Mouse (Mus musculus) adrenal gland, adult (tissue): ENCODE results near the gene Best1.
A peak's percentile ranks its signal among the peaks of the same experiment; 100 is the strongest.

ENCODE experiments used
- DNase-seq, 2 experiments: peaks; one replicate each; pipeline ENCODE4 v3.0.0; 2022 to 2023; ENCODE audit warnings: low spot score in 1 of 2; ENCODE audit not compliant: inconsistent age in 2 of 2

Best1 gene

DNA sequence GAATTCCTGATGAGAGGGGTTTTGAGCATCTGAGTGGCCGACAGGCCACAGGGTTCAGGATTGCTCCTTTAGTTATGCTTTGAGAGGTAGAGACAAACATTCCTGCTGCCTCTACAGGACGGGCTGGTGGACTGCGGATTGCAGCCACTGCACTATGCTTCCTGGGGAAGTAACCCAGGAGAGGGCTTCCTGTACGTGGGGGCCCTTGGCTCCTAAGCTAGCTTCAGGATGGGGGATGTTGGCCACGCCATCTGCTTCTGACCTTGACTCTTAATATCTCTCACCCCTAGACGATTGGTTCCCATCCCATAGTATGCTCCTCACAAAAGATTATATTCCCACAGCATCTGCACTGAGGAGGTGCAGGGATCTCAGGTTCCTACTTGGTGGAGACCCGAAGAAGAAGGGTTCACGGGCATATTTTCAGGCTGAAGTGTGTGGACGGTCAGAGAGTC, 21.9 kb upstream of the Best1 start:
- no peak for DNase-seq

DNA sequence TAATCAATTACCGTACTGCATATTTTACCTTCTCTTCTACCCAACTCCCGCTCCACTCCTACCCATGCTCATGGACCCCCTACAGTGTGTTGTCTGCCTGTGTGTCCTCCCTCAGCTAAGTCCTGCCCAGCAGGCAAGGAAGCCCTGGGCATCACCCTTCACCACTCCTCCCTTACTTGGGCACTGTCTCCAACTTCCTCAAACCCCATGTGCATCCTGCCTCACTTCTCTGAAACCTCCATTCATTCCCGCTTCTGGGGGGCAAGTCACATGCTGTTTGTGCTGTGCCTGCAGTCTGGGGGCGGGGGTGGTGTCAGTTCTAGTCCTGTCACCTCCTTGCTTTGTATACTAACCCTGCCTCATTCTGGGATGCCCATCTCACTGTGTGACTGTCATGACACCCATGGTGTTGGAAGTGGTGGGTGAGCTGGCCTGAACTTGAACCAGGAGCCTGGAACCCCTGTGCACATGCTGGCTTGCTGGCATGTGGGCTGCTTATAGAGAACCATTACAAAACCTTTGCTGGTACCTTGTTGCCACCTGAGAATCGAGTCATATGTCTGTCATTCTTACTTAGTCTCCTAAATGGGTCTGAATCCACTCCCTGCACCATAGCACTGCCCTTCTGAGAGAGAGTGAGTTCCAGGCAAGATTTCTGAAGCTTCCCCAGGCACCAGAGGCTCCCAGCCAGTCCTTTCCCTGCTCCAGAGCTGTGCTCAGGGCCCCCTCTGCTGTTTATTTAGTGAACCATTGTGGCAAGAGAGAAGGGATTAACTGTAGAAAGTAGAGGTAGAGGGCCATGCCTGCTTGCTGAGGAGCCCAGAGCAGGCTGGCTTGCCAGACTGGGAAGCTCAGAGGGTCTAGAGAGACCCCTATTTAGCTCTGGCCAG, 21.2 kb upstream of the Best1 start:
- DNase-seq = peak; percentile 15 to 77

- peak in 1 of 2 experiments; percentile 8 for DNase-seq
Measured at GRCm38 (mm10) chr19:10021981-10022380, 20.5 kb upstream of the Best1 start.

GRCm38 (mm10) chr19:10019214-10019760, 17.9 kb upstream of the Best1 start:
- no peak for DNase-seq

DNA sequence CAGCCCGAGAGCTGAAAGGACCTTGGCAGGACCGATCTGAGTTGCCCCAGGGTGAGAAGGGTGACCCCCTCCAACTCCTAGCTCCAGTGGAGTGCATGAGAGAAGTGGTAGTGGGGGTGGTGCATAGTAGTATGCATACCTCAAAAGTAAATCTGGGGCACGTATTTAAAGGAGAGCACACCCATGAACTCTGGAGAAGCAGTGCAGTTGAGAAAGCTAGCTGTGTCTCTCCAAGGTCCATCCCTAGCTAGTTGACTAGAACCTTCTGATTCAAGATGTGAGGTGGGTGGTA, 17.0 kb upstream of the Best1 start:
- no peak for DNase-seq

- peak; percentile 96 to 97 for DNase-seq
Measured at GRCm38 (mm10) chr19:10017637-10018526, 16.4 kb upstream of the Best1 start.

- DNase-seq = no peak
Measured at GRCm38 (mm10) chr19:10016151-10016550, 14.7 kb upstream of the Best1 start.

- DNase-seq = no peak
Measured at GRCm38 (mm10) chr19:10015442-10015841, 14.0 kb upstream of the Best1 start.

DNA sequence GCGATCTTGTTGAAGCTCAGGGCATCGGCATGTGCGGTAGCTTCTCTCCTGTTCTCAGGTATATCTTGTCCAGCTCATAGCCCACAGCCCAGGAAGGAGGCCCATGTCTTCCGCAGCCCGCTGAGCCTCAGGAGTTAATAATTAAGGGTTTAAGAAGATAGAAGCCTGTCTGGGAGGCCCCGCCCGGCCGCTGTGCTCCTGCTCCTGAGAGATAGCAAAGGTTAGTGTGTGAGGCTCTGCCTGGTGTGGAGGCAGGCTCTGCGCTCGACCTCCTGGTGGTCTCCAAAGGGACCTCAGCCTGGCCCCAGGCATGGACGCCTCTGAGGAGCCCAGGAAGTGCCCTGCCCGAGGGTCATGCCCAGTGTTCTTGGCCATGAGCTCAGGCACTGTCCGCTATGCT, 13.4 kb upstream of the Best1 start:
- no peak for DNase-seq

DNA sequence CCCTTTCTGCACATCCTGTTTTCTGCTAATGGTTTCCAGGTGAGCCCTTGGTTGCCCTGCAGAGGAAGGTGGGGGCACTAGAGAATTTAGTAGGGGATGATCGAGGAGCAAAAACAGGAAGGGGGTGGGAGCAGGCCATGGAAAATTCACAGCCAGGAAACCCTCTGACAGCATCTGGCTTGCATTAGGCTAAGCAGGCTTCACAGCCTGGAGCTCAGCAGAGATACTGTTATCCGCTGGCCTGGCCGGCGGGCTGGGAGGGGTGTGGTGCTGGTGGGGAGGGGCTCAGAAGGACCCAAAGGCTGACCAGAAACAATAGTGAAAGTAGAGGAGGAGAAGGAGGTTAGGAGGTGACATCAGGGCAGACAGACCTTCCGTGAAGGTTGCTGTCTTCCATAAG, 12.5 kb upstream of the Best1 start:
- no peak for DNase-seq

DNA sequence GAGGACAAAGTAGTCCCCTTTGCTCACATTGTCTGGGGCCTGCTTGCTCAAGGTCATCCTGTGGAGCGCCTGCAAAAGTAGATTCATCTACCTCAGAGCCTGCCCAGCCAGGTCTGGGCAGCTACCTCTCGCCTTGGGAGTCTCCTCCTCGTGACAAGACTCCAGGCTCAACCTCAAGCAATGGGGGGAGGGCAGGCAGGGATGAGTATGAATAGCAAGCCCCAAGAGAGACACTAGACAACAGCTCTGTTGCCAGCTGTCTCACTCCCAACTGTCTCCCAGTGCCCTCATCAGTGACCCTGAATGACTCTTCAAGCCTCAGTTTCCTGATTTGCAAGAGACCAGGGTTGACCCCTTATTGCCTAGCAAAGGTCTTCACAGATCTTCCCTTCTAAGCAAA, 11.9 kb upstream of the Best1 start:
- DNase-seq = no peak

GRCm38 (mm10) chr19:10012827-10013278, 11.4 kb upstream of the Best1 start:
- DNase-seq = no peak

DNA sequence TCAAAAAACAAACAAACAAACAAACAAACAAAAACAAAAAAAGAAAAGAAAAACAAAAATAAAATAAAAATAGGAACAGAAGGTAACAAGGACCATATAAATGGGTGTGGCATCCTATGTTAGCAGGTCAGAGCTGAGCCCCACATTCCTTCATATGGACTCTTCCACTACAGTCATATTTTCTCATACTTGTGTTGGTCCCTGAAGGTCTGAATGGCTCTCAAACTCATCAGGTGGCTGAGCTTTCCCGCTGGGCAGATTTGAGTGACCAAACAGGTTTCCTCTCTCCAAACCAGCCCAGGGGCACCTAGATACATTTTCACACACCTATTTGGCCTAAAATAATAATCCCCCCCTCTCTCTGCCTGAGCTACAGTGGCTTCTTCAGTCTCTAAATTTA, 10.0 kb upstream of the Best1 start:
- DNase-seq = no peak

- no peak for DNase-seq
Measured at GRCm38 (mm10) chr19:10003696-10004095, 2.3 kb upstream of the Best1 start.

DNA sequence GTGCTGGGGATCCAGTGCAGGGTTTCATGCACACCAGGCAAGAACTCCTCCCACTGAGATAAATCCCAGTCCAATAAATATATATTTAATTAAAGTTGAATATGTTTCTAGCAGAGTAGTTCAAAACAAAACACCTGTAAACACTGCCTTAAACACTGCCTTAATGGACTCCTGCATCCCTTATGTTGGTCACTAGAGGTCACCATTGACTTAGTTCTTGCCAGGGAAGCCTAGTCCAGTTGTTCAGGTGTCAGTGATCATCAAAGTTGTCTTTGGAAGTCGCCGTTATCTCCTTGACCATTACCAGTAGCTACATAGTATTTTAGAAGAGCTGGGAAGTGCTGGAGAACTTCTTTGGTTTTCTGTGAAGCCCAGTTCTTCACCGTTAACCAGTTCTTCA, 1.1 kb downstream of the Best1 start:
- peak in 1 of 2 experiments; percentile 82 for DNase-seq

DNA sequence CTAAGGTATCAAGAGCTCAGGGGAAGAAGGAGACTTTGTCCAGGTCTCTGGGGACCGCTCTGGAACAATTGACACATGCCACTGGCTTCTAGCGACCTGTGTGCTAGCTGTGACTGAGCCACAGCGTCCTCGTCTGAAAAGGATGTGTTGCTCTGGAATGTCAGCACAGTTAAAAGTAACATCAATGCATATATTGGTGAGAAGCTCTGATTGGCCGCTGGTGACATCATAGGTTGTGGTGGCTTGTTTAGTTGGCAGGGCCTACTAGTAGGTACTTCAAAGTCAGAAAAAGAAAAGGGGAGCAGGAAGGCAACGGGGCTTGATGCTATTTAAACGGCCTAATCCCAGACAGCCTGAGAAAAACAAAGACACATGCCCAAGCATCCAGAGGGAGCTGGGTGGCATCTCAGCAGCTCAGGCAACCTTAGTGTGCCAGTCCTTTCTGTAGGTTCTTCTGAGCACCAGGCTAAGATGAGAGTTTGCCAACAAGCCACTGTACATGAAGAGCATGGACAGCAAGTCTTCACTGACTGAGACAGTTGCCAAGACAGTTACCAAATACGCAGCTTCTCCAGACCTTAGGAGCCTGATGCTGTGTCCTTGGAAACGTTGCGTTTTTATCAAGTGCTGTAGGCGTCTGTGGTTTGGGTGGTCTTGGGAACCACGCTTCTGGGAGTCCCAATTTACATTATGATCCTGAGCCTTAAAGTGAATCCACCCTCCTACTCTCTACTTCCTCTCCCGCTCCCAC, 2.5 kb downstream of the Best1 start:
- no peak for DNase-seq

GRCm38 (mm10) chr19:9998063-9998416, 3.4 kb downstream of the Best1 start:
- DNase-seq = no peak

DNA sequence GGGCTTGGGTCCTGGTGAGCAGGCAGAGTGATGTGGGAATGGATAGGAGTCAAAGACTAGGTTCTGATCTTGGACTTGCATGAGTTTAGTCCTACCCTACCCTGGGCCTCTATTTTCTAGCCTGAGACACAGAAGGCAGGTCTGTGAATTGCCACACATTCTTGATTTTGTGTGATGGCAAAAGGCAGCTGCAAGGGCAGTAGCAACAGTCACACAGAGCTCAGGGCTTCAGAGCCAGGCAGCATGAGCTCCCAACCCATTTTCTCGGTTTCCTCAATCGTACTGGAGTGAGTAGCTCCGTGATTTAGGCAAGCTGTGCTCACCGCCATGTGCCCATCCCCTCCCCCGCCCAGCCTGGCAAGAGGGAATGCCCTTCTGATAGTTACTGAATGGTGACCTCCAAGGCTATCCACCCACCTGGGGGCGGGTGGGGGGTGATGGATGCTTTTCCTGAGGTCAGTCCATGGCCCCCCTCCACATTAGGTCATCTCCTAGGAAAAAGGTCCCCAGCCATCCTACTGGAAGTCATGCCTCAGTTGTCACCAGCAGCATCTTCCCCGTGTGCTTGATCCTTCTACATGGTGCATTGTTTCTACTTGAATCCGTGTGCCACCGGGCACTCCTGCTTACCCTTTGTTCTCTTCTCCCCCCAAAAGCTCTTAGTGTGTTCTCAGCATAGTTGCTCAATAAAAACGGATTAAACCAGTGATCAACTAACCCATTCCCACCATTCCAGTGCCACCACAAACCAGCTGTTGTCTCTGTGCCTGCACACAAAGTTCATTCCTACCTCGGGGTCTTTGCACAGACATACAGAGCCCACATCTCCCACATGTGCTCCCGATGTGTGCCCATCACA, 4.0 kb downstream of the Best1 start:
- no peak for DNase-seq

GRCm38 (mm10) chr19:9993036-9993656, 8.3 kb downstream of the Best1 start:
- DNase-seq = peak; percentile 88 to 96
